Mouse (Mus musculus): ENCODE measurements around the gene Gm49361.

DNA sequence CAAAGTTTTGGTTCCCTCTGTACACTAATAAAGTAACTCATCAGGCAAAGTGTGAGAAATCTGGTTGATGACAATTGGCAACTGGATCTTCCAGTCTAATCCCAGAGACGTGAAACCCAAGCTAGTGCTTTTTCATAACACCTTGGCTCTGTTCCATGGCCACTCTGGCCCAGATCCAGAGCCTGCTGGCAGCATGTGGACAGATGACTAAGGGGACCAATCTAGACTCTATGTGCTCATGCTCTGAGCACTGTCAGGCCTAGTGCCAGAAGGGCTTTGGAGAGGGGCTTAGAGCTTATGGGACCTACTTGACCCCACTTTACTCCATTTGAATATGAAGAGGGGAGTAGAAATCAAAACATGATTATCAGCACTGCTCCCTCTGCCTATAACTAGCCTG, 138.4 kb downstream of the Gm49361 start:
- TF ChIP-seq CTCF (IDR thresholded peaks at IDR 0.05; ENCODE audit: low read depth, low read length) (no peak), POLR2A (IDR thresholded peaks at IDR 0.05; ENCODE audit: extremely low read depth, insufficient read depth, low read length) (no peak)
